In the genomic region with DNA sequence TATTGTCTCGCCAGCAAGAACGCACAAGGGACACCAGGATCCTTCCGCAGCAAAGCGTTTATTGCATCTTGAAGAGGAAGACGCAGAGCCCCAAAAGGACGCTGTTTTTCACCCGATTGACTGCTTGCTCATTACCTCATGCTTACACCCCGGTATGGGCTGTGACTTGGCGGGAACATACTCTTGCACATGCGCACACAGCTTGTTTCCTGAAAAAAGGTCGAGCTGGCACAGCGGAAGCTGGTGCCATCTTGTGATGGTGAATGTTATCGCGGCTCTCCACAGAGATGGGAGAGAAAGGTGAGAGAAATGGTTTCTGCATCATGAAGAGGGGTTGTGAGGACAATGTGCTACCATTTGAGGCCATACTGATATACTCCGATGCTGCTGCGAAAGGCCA, we compare ENCODE assay signal across 30 mouse cellular contexts. TPM values are rescaled to one million over a fixed set of nuclear protein-coding genes. Genes with fewer than 3 reads are reported as not detected.
A peak's percentile ranks its signal among the peaks of the same experiment; 100 is the strongest.
DNase-seq lines count a peak whose midpoint lies in the region.
"Had no signal": no experiment of that assay in that cellular context is flagged by ENCODE, and none has a peak within 500 bp of the region (broad histone marks: within the 10 kb centered on the region; RNA-seq: fewer than 3 reads in every experiment).

No protein-coding gene starts in this region.

- DNase-seq in heart, embryonic 10.5 days (ENCODE audit: low spot score) = peak; percentile 75
- DNase-seq in heart, postnatal 4 days = no peak
- DNase-seq in ES-CJ7 (ENCODE audit: low read depth, low spot score) (peak; percentile 71), ZHBTc4 (ENCODE audit: low read depth, low spot score) (peak; percentile 56), liver (no peak)
- DNase-seq in adrenal gland, postnatal 25 days = no peak
- DNase-seq: adrenal gland, adult 2 months; adrenal gland, postnatal 10 days; adrenal gland, postnatal 36 days; B cell, adult 2 months; cerebellum, adult 11-12 months; cerebellum, adult 2 months; cerebellum, adult 9-10 months; cerebellum, postnatal 10 days; cerebellum, postnatal 25 days; embryo, embryonic 11 days had no signal

- WGBS in heart, embryonic 10.5 days = 88% methylated on average over 16 of the region's 16 CpGs

- no peak overlapping the region for H3K27ac ChIP-seq in heart, embryonic 10.5 days
- H3K27ac ChIP-seq: embryonic facial prominence, embryonic 13.5 days; embryonic facial prominence, embryonic 15.5 days; forebrain, embryonic 10.5 days; forebrain, embryonic 12.5 days had no signal

- no peak overlapping the region for H3K4me3 ChIP-seq in heart, embryonic 10.5 days
- H3K4me3 ChIP-seq: embryonic facial prominence, embryonic 13.5 days; embryonic facial prominence, embryonic 15.5 days; erythroblast, embryonic 14.5 days; forebrain, embryonic 10.5 days; forebrain, embryonic 12.5 days had no signal

- H3K36me3 ChIP-seq in heart, embryonic 10.5 days = no peaks in the 10 kb centered on the region
- H3K36me3 ChIP-seq: embryonic facial prominence, embryonic 13.5 days; embryonic facial prominence, embryonic 15.5 days; forebrain, embryonic 10.5 days; forebrain, embryonic 12.5 days had no signal

- no peaks in the 10 kb centered on the region for H3K4me1 ChIP-seq in heart, embryonic 10.5 days
- H3K4me1 ChIP-seq: embryonic facial prominence, embryonic 13.5 days; embryonic facial prominence, embryonic 15.5 days; forebrain, embryonic 10.5 days; forebrain, embryonic 12.5 days had no signal

- no peaks in the 10 kb centered on the region for H3K27me3 ChIP-seq in heart, embryonic 10.5 days (ENCODE audit: insufficient read depth, poor library complexity, severe bottlenecking)
- H3K27me3 ChIP-seq: CH12.LX; embryonic facial prominence, embryonic 13.5 days; embryonic facial prominence, embryonic 15.5 days; forebrain, embryonic 12.5 days had no signal

- no peaks in the 10 kb centered on the region for H3K9me3 ChIP-seq in heart, embryonic 10.5 days
- H3K9me3 ChIP-seq: embryonic facial prominence, embryonic 13.5 days; embryonic facial prominence, embryonic 15.5 days; forebrain, embryonic 10.5 days; forebrain, embryonic 12.5 days had no signal

RNA-seq across cellular contexts. Expression of a gene that starts 7.7 kb away (rescaled TPM):
- polyA plus RNA-seq in heart, embryonic 10.5 days (2016; fragmentation: Nextera tagmentation; extraction: Ambion mirVana) = 0.18 TPM in 1 of 2 replicates, not detected in the other
- total RNA-seq in heart, postnatal 4 days (2021) = not detected
- total RNA-seq in adrenal gland, postnatal 25 days (2021) = not detected in 2 replicates
- total RNA-seq: adrenal gland, adult 2 months; adrenal gland, postnatal 10 days; adrenal gland, postnatal 36 days; CH12.LX; common myeloid progenitor, adult 5-6 weeks; ES-E14; MEL had no signal
- polyA plus RNA-seq: adrenal gland, adult 2 months; cerebellum, adult 2 months; embryonic facial prominence, embryonic 11.5 days; embryonic facial prominence, embryonic 15.5 days; erythroblast, embryonic 14.5 days; forebrain, embryonic 14.5 days; frontal cortex, adult 2 months had no signal

RNA-seq across cellular contexts. Expression of a gene that starts 16.0 kb away (rescaled TPM):
- not detected in 2 replicates for polyA plus RNA-seq in heart, embryonic 10.5 days (2016; fragmentation: Nextera tagmentation; extraction: Ambion mirVana)
- not detected for total RNA-seq in heart, postnatal 4 days (2021)
- total RNA-seq in adrenal gland, postnatal 25 days (2021) = not detected in 2 replicates
- total RNA-seq: adrenal gland, adult 2 months; adrenal gland, postnatal 10 days; adrenal gland, postnatal 36 days; CH12.LX; common myeloid progenitor, adult 5-6 weeks; ES-E14; MEL had no signal
- polyA plus RNA-seq: adrenal gland, adult 2 months; CD4-positive, CD25-positive, alpha-beta regulatory T cell, adult 4 months; cerebellum, adult 2 months; embryonic facial prominence, embryonic 11.5 days; embryonic facial prominence, embryonic 13.5 days; embryonic facial prominence, embryonic 15.5 days; erythroblast, embryonic 14.5 days; forebrain, embryonic 10.5 days; forebrain, embryonic 12.5 days; forebrain, embryonic 14.5 days; forebrain, embryonic 16.5 days; frontal cortex, adult 2 months had no signal

RNA-seq across cellular contexts. Expression of a gene that starts 21.3 kb away (rescaled TPM):
- polyA plus RNA-seq in heart, embryonic 10.5 days (2016; fragmentation: Nextera tagmentation; extraction: Ambion mirVana) = not detected in 2 replicates
- total RNA-seq in heart, postnatal 4 days (2021) = not detected
- not detected in 2 replicates for total RNA-seq in adrenal gland, postnatal 25 days (2021)
- total RNA-seq: adrenal gland, adult 2 months; adrenal gland, postnatal 10 days; adrenal gland, postnatal 36 days; CH12.LX; common myeloid progenitor, adult 5-6 weeks; ES-E14; MEL had no signal
- polyA plus RNA-seq: adrenal gland, adult 2 months; CD4-positive, CD25-positive, alpha-beta regulatory T cell, adult 4 months; cerebellum, adult 2 months; embryonic facial prominence, embryonic 11.5 days; embryonic facial prominence, embryonic 13.5 days; erythroblast, embryonic 14.5 days; forebrain, embryonic 10.5 days; forebrain, embryonic 12.5 days; forebrain, embryonic 14.5 days; forebrain, embryonic 16.5 days; frontal cortex, adult 2 months had no signal

RNA-seq across cellular contexts. Expression of a gene that starts 52.1 kb away (rescaled TPM):
- polyA plus RNA-seq in heart, embryonic 10.5 days (2016; fragmentation: Nextera tagmentation; extraction: Ambion mirVana) = not detected in 2 replicates
- under 1 TPM in 1 of 2 experiments, not detected in 1; 0.05 TPM for total RNA-seq in heart, postnatal 4 days (2021)
- not detected in 2 replicates for total RNA-seq in adrenal gland, postnatal 25 days (2021)
- total RNA-seq: adrenal gland, adult 2 months; adrenal gland, postnatal 10 days; CH12.LX; common myeloid progenitor, adult 5-6 weeks; ES-E14; MEL had no signal
- polyA plus RNA-seq: adrenal gland, adult 2 months; CD4-positive, CD25-positive, alpha-beta regulatory T cell, adult 4 months; cerebellum, adult 2 months; embryonic facial prominence, embryonic 11.5 days; embryonic facial prominence, embryonic 13.5 days; erythroblast, embryonic 14.5 days; forebrain, embryonic 10.5 days; forebrain, embryonic 12.5 days; forebrain, embryonic 14.5 days; forebrain, embryonic 16.5 days; frontal cortex, adult 2 months had no signal

RNA-seq across cellular contexts. Expression of a gene that starts 59.2 kb away (rescaled TPM):
- not detected in 2 replicates for polyA plus RNA-seq in heart, embryonic 10.5 days (2016; fragmentation: Nextera tagmentation; extraction: Ambion mirVana)
- not detected for total RNA-seq in heart, postnatal 4 days (2021)
- not detected in 2 replicates for total RNA-seq in adrenal gland, postnatal 25 days (2021)
- total RNA-seq: adrenal gland, adult 2 months; adrenal gland, postnatal 10 days; adrenal gland, postnatal 36 days; CH12.LX; common myeloid progenitor, adult 5-6 weeks; MEL had no signal
- polyA plus RNA-seq: adrenal gland, adult 2 months; CD4-positive, CD25-positive, alpha-beta regulatory T cell, adult 4 months; cerebellum, adult 2 months; embryonic facial prominence, embryonic 11.5 days; embryonic facial prominence, embryonic 13.5 days; embryonic facial prominence, embryonic 15.5 days; erythroblast, embryonic 14.5 days; forebrain, embryonic 10.5 days; forebrain, embryonic 12.5 days; forebrain, embryonic 14.5 days; forebrain, embryonic 16.5 days; frontal cortex, adult 2 months had no signal

Comparison
In these comparisons a context has a peak if more than half of its experiments do, and no peak if none do; other contexts are left out.
1. DNase-seq: peak in heart, embryonic 10.5 days (single experiment), ES-CJ7 (single experiment) and ZHBTc4 (single experiment); none in heart, postnatal 4 days (single experiment), adrenal gland, postnatal 25 days (single experiment) and liver (single experiment).